Mouse (Mus musculus) gastrocnemius, postnatal 25 days (tissue): ENCODE measurements around the gene Map3k7cl. TPM values are rescaled to one million over a fixed set of nuclear protein-coding genes. Genes with fewer than 3 reads are reported as not detected.

ENCODE experiments used
- DNase-seq: peaks from one replicate; pipeline ENCODE4 v3.0.0; 2022
- total RNA-seq, 2 experiments: library from RNA; stranded (reverse); gene quantifications; 1 replicate in 1 of 2; 2 replicates in 1 of 2; pipeline ENCODE4 v1.2.3; 2021

Map3k7cl gene
- total RNA-seq, 2 experiments from 2014 or later, result 11.5 to 17.4 TPM

DNA sequence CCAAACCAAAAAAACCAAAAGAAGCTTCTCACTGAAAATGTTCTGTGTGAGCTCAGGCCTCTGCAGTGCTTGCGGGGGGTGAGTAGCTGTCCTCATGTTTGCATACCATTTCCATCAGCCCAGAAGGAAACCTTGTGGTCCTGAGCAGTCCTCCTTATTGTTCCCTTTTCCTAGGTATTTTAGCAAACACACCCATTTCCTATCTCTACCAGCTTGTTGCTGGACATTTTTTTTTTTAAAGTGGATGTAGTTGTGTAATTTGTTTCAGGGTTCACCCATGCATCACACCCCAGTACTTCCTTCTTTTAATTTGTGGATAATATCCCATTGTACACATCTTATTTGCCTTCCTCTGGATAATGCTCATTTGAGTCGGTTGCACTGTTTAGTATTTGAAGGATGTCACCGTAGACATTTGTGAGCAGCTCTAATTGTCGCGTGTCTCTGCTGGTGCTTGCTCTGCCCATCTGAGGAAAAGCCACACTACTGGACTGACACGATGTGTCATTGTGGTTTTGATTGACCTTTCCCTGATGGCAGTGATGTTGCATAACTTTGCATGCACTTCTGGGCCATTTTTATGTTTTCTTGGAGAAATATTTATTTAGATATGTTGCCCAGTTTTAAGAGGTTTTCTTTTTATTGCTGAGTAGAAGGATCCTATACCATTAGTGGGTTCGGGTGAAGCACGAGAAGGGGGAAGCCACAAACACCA lies 32.6 kb downstream of the Map3k7cl start:
- no peak for DNase-seq

DNA sequence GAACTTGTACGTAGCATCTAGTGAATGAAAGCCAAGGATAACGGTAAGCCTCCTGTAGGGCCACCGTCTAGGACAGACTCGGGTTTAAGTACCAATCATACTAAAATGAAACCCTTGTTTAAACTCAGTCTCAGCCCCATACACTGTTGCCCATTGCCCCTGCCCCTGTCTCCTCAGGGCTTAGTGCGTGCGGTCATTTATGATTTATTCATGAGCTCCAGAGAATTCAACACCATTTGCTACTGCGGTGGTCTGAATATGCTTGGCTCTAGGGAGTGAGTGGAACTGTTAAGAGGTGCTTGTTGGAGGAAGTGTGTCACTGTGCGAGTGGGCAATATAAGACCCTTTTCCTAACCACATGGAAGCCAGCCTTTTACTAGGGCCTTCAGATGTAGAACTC lies 34.7 kb downstream of the Map3k7cl start:
- no peak for DNase-seq

DNA sequence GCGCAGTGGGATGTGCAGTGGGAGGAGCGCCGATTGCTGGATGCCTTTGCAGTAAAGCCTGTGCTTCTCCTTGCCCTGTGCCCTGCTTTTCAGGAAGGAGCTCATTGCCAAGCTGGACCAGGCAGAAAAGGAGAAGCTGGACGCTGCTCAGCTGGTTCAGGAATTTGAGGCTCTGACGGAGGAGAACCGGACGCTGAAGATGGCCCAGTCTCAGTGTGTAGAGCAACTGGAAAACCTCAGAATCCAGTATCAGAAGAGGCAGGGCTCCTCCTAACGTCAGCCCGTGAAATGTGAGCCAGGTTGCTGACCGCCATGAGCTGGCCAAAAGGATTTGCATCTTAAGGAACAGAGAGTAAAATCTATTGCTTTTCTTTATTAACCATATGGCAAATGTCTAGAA lies 41.0 kb downstream of the Map3k7cl start:
- DNase-seq, result no peak

DNA sequence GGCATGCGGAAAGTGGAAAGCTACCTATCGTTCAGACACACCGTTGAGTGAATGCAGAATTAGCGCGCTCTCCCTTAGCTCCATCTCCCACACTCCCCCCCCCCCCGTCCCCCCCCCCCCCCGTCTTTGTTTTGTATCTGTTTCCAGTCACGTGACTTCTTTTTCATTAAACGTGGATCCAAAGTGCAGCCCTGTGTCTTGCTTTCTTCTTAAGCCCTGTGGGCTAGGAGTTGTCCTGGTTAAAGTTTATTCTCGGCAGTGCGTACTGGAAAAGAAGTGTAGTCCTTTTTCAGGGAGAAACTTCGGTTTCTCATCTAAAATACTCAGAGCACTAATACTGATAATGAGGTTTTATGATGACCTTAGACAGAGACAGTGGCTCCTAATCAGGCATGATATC lies 42.0 kb downstream of the Map3k7cl start:
- DNase-seq, result no peak

DNA sequence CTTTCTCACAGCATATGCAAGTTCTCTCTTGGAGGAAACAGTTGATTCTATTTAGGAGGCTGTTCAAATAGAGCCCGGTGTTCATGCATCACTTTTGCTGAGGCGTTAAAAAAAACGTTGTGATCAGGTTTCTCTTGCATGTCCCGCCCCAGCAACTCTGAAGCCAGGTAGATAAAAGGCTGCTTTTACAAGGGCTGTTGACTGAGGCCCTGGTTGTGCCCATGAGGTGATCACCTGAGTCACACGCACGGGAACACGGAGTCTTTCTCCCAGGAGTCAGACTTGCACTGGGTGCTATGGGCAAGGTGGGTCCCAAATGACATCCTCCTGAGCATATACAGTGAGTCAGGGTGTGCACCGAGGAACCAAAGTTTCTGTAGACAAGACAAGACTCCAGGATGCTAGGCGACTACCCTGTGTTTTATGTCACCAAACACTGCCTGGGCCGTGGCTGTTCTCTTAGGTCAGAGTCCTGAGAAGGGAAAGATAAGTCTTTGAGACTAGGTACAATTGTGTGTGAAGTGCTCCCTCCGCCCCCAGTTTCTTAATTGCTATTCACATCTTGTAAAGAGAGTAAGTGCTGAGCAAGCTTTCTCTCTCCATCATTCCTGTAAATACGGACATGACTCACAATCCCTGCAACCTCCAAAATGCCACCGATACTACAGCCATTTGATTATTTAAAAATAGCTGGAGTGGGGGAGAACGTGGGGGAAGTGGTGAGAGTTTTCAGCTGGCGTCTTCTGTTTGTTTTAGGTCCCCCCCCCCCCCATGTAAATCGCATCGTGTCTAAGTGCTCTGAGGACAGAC lies 49.8 kb downstream of the Map3k7cl start:
- DNase-seq, result no peak

DNA sequence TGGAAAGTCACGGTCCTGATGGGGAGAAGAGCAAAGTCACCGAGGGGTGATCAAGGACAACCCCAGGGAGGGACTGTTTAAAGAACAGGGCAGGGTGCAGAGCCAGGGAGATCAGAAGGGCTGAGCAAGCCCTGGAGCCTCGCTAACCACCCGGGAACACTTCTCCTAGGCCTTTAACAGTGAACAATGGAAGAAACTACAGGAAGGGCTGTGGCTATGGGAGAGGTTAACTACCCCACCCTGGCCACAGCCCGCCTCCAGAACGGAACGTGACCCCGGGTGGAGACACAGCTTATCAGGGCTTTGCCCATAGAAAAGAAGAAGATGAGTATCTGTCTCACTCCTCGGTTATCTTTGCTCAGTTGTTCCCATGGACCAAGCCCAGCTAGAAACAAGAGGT lies 50.9 kb downstream of the Map3k7cl start:
- no peak for DNase-seq

DNA sequence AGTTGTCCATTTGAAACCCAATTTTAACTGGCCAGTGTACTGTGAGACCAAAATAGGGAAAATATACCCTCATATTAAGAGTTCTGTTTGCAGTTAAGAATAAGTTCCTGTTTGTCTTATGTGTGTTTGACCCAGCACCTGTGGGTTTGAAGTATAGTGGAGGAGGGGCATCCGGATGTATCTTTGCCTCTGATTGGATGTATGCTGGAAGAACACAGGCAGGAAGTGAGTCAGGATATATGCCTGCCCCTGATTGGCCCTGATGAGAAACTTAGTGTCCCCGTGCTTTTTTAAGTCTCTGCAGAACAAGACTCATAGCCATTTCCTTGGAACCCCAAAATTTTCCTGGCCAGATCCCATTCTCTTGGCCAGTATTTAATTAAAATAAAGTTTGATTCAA lies 51.8 kb downstream of the Map3k7cl start:
- no peak for DNase-seq

DNA sequence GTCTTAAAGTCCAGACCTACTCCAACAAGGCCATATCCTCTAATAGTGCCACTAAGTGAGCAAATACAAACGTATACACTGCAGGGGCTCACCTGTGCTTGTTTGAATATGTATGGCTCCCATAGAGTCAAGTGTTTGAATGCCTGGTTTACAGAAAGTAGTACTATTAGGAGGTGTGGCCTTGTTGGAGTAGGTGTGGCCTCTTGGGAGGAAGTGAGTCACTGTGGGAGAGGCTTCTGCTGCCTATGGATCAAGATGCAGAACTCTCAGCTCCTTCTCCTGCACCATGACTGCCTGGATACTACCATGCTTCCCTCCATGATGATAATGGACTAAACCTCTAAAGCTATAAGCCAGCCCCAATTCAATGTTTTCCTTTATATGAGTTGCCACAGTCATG lies 54.3 kb downstream of the Map3k7cl start:
- DNase-seq, result no peak

DNA sequence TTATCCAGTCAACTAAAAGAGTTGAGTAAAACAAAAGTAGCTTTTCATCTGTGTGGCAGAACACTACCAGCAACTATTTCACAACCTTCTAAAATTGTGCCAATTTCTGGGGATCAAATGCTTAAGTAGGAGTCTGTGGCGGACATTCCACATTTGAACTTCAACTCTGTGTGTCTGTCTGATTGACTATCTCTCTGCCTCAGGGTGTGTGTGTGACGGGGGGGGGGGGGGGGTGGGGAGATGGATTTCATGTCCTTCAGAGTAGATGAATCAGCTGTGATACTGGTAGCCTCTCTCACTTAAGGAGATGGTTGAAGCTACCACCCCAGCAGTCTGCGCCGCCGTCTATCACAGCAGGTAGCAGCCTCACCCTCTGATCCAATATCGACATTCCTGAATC lies 54.8 kb downstream of the Map3k7cl start:
- no peak for DNase-seq

DNA sequence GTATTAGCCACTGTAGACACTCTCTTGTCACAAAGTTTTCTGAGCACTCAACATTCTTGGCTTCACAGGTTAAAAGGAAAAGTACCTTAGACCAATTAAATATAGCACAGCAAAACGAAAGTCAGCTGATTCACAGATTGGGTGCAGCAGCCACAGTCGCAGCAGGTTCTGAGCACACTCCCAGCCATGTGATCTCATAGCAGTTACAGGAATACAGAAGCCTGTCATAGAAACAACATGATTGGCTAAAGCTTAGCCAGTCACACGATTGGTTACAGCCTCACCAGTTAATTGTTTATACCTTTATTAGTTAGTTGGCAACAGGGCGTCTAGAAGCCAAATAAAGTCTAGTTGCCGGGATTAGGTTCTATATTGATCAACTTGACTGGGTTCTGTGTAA lies 57.0 kb downstream of the Map3k7cl start:
- DNase-seq, result no peak

DNA sequence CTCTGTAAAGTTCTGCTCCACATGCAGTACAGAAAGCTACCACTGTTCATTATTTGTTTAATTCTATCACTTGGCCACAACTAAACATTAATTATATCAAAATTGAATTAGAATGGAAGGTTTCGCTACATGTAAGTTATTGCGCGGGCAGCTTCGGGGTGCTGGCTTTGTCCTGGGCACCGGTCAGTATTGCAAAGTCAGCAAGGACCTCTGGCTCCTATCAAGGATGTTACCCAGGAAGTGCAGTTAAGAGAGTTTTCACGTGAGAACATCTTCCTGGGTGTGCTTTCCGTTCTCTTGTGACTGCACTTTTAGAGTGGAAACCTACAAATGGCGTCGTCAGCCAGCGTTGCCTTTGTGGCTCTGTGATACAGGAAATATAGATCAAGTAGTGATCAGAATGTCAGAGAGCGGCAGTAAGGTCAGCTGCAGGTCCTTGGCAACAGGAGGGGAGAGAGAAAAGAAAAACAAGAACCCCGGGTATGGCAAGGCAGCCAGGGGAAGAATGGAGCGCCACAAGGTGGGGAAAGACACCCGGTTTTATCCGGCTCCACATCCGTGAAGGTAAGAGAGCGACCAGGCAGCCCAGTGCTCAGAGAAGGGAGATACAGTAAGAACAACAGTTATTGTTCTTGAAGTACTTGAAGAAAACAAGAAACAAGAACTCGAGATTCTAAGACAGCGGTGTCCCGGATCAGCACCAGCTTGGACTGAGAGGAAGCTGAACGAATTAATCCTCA lies 57.6 kb downstream of the Map3k7cl start:
- no peak for DNase-seq

DNA sequence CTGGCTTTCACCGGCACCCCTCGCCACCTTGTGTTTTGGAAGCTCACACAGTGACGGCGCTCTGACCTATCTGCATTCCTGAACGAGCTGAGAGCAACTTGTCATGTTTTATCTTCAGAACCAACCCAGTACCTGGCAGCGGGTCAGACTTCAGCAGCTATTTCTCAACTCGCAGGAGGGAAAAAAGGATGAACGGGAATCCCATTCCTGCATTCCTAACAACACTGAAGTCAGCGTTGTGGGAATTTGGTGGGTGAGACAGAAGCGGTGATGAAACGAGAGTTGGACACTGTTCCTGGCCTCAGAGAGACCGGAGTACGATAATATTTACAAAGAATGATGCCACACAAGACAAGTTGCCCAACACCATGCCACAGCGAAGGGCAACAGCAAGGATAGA lies 58.3 kb downstream of the Map3k7cl start:
- DNase-seq, result no peak

DNA sequence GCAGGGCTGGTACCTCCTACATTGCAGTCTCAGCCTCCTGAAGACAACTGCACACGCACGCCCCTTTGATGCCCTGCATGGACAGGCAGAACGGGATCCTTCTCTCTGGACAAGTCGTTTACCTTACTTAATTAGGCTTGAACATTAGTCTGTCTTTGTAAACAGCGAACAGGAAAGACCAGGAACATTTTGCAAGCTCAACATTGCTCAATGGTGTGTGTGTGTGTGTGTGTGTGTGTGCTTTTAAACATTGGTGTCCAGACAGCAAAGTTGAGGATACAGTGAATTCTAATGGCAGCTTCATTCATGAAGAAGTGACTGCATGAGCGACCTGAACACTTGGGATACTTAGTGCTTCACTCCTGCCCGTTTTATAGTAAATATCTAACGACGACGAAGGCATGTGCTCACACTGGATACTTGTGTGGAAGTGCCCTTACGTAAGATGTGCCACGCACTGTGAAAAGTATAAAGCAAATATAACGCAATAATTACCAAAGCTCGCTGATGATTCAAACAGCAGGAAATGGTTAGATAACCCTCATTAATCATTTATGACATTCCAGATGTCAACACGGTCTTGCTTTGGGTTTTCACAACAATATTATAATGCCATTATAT lies 59.2 kb downstream of the Map3k7cl start:
- no peak for DNase-seq

DNA sequence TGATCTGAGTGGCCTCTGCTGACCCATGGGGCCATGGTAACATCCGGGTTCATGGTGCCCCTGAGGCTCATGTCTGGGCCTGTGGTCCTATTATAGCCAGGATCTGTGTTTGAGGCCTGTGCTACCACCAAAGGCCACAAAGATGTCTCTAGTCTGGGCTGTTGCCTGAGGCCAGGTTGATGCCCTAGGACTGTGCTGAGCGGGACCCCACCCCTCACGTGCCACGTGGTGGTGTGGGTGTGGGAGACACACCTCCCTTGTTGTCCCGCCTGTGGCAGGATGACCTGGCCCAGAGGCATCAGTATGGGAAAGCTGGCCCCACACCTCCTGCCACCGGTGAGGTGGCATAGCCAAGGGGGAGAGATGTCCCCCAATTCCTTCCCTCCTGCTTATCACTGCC lies 64.2 kb downstream of the Map3k7cl start:
- no peak for DNase-seq

DNA sequence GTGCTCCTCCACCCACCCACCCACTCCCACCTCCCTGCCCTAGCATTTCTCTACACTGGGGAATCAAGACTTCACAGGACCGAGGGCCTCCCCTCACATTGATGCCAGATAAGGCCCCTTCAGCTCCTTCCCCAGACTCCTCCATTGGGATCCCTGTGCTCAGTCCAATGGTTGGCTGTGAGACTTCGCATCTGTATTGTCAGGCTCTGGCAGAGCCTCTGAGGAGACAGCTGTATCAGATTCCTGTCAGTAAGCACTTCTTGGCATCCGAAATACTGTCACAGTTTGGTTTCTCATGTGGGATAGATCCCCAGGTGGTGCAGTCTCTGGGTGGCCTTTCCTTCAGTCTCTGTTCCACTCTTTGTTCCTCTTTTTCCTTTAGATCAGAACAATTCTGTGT lies 68.1 kb downstream of the Map3k7cl start:
- DNase-seq, result no peak

DNA sequence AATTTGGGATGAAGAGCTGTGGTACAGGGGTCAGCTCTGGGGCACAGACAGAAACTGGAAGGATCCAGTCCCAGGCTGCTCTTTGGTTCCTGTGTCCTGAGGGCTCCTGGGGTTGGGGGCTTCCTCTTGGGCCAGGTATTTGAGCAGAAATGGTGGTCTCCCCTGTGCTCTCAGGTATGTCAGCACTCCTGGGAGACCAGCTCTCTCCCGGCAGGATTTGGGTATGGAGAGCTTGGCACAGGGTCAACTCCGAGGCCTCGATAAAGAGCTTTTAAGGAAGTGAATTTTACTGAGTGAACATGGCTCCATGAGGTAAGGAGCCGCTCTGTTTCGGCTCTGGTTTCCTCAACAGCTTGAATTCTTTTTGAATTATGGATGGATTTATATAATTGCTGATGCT lies 70.8 kb downstream of the Map3k7cl start:
- DNase-seq, result no peak

DNA sequence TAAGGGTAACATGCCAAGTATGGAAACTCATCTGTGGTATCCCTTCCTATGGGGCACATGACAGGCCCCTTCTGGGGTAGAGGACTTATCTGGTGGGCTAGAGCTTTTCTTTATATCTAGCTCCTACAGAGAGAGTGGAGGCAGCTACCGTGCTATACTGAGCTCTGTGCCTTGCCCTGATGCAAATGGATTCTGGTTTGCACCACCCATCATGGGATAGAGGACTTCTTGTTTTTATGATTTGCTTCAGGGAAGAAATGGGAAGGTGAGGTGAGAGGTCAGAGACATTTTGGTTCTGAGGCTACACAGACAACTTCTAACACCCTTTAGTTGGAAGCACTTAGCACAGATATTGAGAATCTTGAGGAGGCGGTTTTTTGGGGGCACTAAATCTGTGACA lies 71.8 kb downstream of the Map3k7cl start:
- no peak for DNase-seq

DNA sequence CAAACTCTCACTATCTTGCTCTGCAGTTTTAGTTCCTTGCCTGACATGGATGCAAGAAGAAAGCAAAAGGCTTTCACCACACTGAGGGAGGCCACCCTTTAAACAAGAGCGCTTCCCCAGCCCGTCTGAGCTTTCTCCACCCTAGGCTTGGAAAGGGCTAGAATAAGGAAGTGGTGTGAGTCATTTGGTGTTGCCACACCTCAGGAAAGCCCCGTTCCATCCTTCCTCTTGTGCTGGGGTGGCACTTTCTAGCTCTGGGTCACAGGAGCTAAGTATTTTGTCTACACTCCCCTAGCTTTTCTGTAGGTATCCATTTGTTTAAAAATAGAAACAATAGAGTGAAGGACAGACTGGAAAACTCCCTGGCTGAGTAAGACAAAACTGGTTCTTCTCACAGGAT lies 72.2 kb downstream of the Map3k7cl start:
- no peak for DNase-seq

DNA sequence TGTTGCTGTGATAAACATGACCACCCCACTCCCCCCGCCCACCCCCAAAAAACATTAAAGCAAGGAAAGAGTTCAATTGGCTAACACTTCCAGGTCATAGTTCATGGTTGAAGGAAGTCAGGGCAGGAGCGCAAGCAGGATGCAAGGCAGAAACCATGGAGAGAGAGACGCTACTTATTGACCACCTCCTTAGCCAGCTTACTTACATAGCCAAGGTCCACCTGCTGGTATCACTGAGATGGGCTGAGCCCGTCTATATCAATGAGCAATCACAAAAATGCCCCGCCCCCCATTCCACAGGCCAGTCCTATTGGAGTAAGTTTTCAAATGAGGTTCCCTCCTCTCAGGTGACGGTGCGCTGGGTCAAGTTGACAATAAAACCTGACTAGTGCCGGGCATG lies 72.7 kb downstream of the Map3k7cl start:
- no peak for DNase-seq

DNA sequence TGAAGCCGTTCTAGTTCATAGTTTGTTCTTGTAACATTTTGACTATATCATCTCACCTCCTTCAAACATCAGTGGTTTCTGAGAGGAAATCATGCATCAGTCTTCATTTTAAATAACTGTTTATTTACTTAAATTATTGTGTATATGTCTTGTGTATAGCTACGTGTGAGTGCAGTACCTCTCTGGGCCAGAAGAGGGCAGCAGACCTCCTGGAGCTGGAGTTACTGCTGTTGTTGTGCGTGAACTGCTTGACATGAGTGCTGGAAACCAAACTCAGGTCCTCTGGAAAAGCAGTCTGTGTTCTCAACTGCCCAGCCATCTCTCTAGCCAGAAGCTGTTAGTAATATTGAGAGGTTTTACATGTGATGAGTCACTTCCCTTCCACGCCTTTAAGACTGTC lies 73.6 kb downstream of the Map3k7cl start:
- no peak for DNase-seq

DNA sequence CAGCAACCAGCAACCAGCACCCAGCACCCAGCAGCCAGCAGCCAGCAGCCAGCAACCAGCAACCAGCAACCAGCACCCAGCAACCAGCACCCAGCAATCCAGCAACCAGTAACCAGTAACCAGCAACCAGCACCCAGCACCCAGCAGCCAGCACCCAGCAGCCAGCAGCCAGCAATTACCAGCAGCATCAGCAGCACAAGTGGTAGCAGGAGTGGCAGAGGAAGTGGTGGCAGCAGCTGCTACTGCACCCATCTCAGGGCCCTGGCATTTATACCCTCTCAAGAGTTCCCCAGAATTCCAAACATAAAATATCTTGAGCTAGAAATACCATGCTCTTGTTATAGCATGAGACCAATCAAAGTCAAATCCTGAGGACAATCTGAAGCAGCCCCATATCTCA lies 81.6 kb downstream of the Map3k7cl start:
- DNase-seq, result no peak

DNA sequence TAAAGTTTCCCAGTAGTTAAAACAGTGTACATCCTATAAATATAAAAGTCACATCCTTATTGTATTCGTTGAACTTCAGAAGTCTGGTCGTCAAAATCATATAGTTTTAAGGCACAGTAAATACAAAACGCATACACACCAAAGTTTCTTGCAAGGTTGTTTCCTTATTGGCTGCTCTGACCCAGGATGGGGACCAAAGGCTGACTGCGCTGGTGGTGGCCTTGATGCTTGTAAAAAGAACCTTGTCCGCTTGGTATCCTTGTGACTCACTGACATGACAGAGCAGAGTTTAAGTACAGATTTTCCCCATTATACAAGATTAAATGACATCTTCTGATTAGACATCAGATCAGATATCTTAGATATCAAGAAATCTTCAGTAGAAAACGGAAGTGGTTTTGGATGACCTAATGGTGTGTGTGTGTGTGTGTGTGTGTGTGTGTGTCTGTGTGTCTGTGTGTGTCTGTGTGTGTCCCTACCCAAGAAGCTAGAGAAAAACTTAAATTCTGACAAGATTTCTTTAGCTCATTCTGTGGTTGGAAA lies 82.2 kb downstream of the Map3k7cl start:
- no peak for DNase-seq

DNA sequence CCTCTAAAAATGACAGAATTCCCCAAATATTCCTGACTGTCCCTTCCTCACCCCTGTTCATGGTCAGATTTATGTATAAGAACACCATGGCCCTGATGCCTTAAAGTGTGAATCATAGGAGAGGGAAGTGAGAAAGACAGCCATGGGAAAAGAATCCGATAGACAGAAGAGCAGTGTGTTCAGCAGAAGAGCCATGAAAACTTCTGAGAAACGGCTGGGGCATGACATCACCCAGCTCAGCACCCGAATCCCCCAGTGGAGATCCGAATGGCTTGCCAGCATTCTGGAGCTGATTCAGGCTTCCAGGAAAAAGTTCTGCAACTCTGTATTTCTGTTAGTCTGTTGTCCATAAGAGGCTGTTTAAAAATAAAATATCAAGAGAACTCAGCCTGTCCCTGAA lies 82.7 kb downstream of the Map3k7cl start:
- DNase-seq, result peak; percentile 27
